Mouse (Mus musculus): Measurements from ENCODE around the gene Gdpd5. TPM values are rescaled to one million over a fixed set of nuclear protein-coding genes. Genes with fewer than 3 reads are reported as not detected.
"Not testable (repeated sequence)": the region's sequence is repeated elsewhere in the genome, so short reads cannot be mapped to it uniquely, and the experiment has no call there.

Gdpd5 gene
- polyA plus RNA-seq, 1 experiment from 2014 or later: 43.8 TPM

- no peaks in the 10 kb centered on the region for H3K4me1 ChIP-seq
- no peak overlapping the region for H3K27ac ChIP-seq
- no peak overlapping the region for H3K4me3 ChIP-seq
- no peaks in the 10 kb centered on the region for H3K36me3 ChIP-seq
- ATAC-seq (ENCODE audit: low FRiP score): no peak
- no peaks in the 10 kb centered on the region for H3K9me3 ChIP-seq (replicated peaks)
- no peak overlapping the region for H3K4me2 ChIP-seq (replicated peaks)
- no peak overlapping the region for H3K9ac ChIP-seq
- WGBS: 61% methylated on average over 1 of the region's 1 CpGs
- H3K27me3 ChIP-seq: no peaks in the 10 kb centered on the region
Observed at GRCm38 (mm10) chr7:99501148-99501547, 119.9 kb downstream of the Gdpd5 start.

- Histone ChIP-seq H3K4me2 (replicated peaks) (no peak overlapping the region), H3K9ac (no peak overlapping the region), H3K4me1 (no peaks in the 10 kb centered on the region), H3K27me3 (no peaks in the 10 kb centered on the region), H3K4me3 (no peak overlapping the region), H3K36me3 (no peaks in the 10 kb centered on the region), H3K27ac (no peak overlapping the region), H3K9me3 (replicated peaks) (no peaks in the 10 kb centered on the region)
- ATAC-seq (ENCODE audit: low FRiP score): no peak
Observed at GRCm38 (mm10) chr7:99504556-99504955, 123.3 kb downstream of the Gdpd5 start.

- H3K27me3 ChIP-seq; H3K36me3 ChIP-seq; H3K9me3 ChIP-seq (replicated peaks); H3K9ac ChIP-seq; H3K4me1 ChIP-seq; ATAC-seq (ENCODE audit: low FRiP score); H3K4me3 ChIP-seq; H3K27ac ChIP-seq; H3K4me2 ChIP-seq (replicated peaks): not testable (repeated sequence)
- WGBS: 40% methylated on average over 2 of the region's 2 CpGs
Observed at GRCm38 (mm10) chr7:99508187-99508586, 127.0 kb downstream of the Gdpd5 start.

- WGBS: 4% methylated on average over 8 of the region's 8 CpGs
- H3K9ac ChIP-seq: no peak overlapping the region
- no peaks in the 10 kb centered on the region for H3K27me3 ChIP-seq
- H3K36me3 ChIP-seq: no peaks in the 10 kb centered on the region
- peak; percentile 54; the same call in 1 of the 2 replicates for ATAC-seq (ENCODE audit: low FRiP score)
- H3K4me1 ChIP-seq: peaks cover 8% of the 10 kb centered on the region
- no peak overlapping the region for H3K4me3 ChIP-seq
- H3K27ac ChIP-seq: peak overlapping the region; percentile 40
- H3K9me3 ChIP-seq (replicated peaks): no peaks in the 10 kb centered on the region
- H3K4me2 ChIP-seq (replicated peaks): peak overlapping the region; percentile 31; the same call in 1 of the 2 replicates
Observed at GRCm38 (mm10) chr7:99510087-99510501, 128.9 kb downstream of the Gdpd5 start.

Other genes starting within 250 kb of the Gdpd5 start
- 16.6 and 17.7 TPM in 2 replicates for gene Uvrag, start 240.3 kb upstream of the Gdpd5 start, polyA plus RNA-seq (2016; fragmentation: Nextera tagmentation; extraction: Ambion mirVana)
- gene Dgat2, start 198.7 kb upstream of the Gdpd5 start, polyA plus RNA-seq (2016; fragmentation: Nextera tagmentation; extraction: Ambion mirVana): 11.6 and 12.8 TPM in 2 replicates
- 5.3 and 6.3 TPM in 2 replicates for gene Mogat2, start 142.8 kb upstream of the Gdpd5 start, polyA plus RNA-seq (2016; fragmentation: Nextera tagmentation; extraction: Ambion mirVana)
- gene Map6, start 114.0 kb upstream of the Gdpd5 start, polyA plus RNA-seq (2016; fragmentation: Nextera tagmentation; extraction: Ambion mirVana): 103 and 105 TPM in 2 replicates
- gene Serpinh1, start 28.2 kb upstream of the Gdpd5 start, polyA plus RNA-seq (2016; fragmentation: Nextera tagmentation; extraction: Ambion mirVana): 838 and 891 TPM in 2 replicates
- gene Klhl35, start 84.6 kb downstream of the Gdpd5 start, polyA plus RNA-seq (2016; fragmentation: Nextera tagmentation; extraction: Ambion mirVana): 39.2 and 47.1 TPM in 2 replicates
- 512 and 534 TPM in 2 replicates for gene Rps3, start 102.3 kb downstream of the Gdpd5 start, polyA plus RNA-seq (2016; fragmentation: Nextera tagmentation; extraction: Ambion mirVana)
- gene Arrb1, start 154.1 kb downstream of the Gdpd5 start, polyA plus RNA-seq (2016; fragmentation: Nextera tagmentation; extraction: Ambion mirVana): 16.7 TPM in 2 replicates
- 1.6 and 2.2 TPM in 2 replicates for gene Tpbgl, start 245.7 kb downstream of the Gdpd5 start, polyA plus RNA-seq (2016; fragmentation: Nextera tagmentation; extraction: Ambion mirVana)